In genomic region chr3:145790233-145790632, GRCm38 (mm10) we compare ENCODE assay signal across 19 mouse cellular contexts. TPM values are rescaled to one million over a fixed set of nuclear protein-coding genes. Genes with fewer than 3 reads are reported as not detected.
DNase-seq lines count a peak whose midpoint lies in the region; ATAC-seq and TF ChIP-seq lines count a peak whose summit lies in the region.
"Had no signal": no experiment of that assay in that cellular context is flagged by ENCODE, and none has a peak within 500 bp of the region (broad histone marks: within the 10 kb centered on the region; RNA-seq: fewer than 3 reads in every experiment).

No protein-coding gene starts in this region.

- intact Hi-C loops in gastrocnemius, adult 2 months (cut with DNase I): no loop called here

- no peaks in the 10 kb centered on the region for H3K9me3 ChIP-seq in hindbrain, embryonic 15.5 days
- H3K9me3 ChIP-seq in hindbrain, postnatal 0 days (ENCODE audit: low read length): no peaks in the 10 kb centered on the region
- H3K9me3 ChIP-seq in lung, embryonic 14.5 days (ENCODE audit: low read depth, low read length): no peaks in the 10 kb centered on the region
- H3K9me3 ChIP-seq: embryonic facial prominence, embryonic 10.5 days; neural tube, embryonic 12.5 days had no signal

- ATAC-seq in hindbrain, embryonic 15.5 days (ENCODE audit: low FRiP score, low read depth): 0 out of 2 replicates have a peak, but pooled peaks have one; percentile 27
- no peak for ATAC-seq in hindbrain, postnatal 0 days
- ATAC-seq in lung, embryonic 14.5 days (ENCODE audit: insufficient read depth): peak; percentile 32; the same call in 1 of the 2 replicates
- no peak for ATAC-seq in cerebellum, adult (ENCODE audit: insufficient number of reproducible peaks, low FRiP score, low TSS enrichment)

- no peak overlapping the region for H3K9ac ChIP-seq in hindbrain, embryonic 15.5 days
- no peak overlapping the region for H3K9ac ChIP-seq in hindbrain, postnatal 0 days (replicated peaks; ENCODE audit: low read length)
- H3K9ac ChIP-seq in lung, embryonic 14.5 days: no peak overlapping the region
- H3K9ac ChIP-seq: neural tube, embryonic 12.5 days had no signal

- peak overlapping the region; percentile 39; the same call in 1 of the 2 replicates for H3K4me3 ChIP-seq in gastrocnemius, adult 2 months
- H3K4me3 ChIP-seq in hindbrain, embryonic 15.5 days: no peak overlapping the region
- no peak overlapping the region for H3K4me3 ChIP-seq in hindbrain, postnatal 0 days (ENCODE audit: low read length)
- no peak overlapping the region for H3K4me3 ChIP-seq in lung, embryonic 14.5 days (ENCODE audit: low read depth, low read length)
- H3K4me3 ChIP-seq: embryonic facial prominence, embryonic 10.5 days; erythroblast, embryonic 14.5 days; megakaryocyte, embryonic 14.5 days; neural tube, embryonic 12.5 days had no signal

- TF ChIP-seq CTCF in gastrocnemius, adult 2 months (IDR thresholded peaks at IDR 0.05): no peak
- TF ChIP-seq CTCF in hindbrain, postnatal 0 days (IDR thresholded peaks at IDR 0.05; ENCODE audit: low read depth): no peak
- no peak for TF ChIP-seq CTCF in lung, embryonic 14.5 days (IDR thresholded peaks at IDR 0.05; ENCODE audit: low read depth)

- H3K27ac ChIP-seq in gastrocnemius, adult 2 months: peak overlapping the region; percentile 83
- H3K27ac ChIP-seq in hindbrain, embryonic 15.5 days (replicated peaks): no peak overlapping the region
- no peak overlapping the region for H3K27ac ChIP-seq in hindbrain, postnatal 0 days
- no peak overlapping the region for H3K27ac ChIP-seq in lung, embryonic 14.5 days (ENCODE audit: low read depth)
- H3K27ac ChIP-seq: embryonic facial prominence, embryonic 10.5 days; neural tube, embryonic 12.5 days had no signal

- DNase-seq in gastrocnemius, adult 2 months: peak; percentile 74
- no peak for DNase-seq in gastrocnemius, postnatal 10 days
- no peak for DNase-seq in hindbrain, postnatal 0 days (ENCODE audit: low spot score)
- no peak for DNase-seq in lung, embryonic 14.5 days
- no peak for DNase-seq in lung, postnatal 10 days
- no peak for DNase-seq in retina, embryonic 14.5 days (ENCODE audit: low spot score)
- DNase-seq: B cell, adult 2 months; cerebellum, postnatal 25 days; layer of hippocampus, postnatal 36 days; left cerebral cortex, postnatal 4 days; right cerebral cortex, postnatal 25 days; thymus, adult 18-20 months had no signal

- 89% methylated on average over 3 of the region's 3 CpGs for WGBS in hindbrain, embryonic 15.5 days
- WGBS in hindbrain, postnatal 0 days: 85% methylated on average over 3 of the region's 3 CpGs
- WGBS in lung, embryonic 14.5 days: 60% methylated on average over 3 of the region's 3 CpGs

- H3K4me1 ChIP-seq in hindbrain, embryonic 15.5 days (replicated peaks): 0 out of 2 replicates have a peak, but pooled peaks cover 3% of the 10 kb centered on the region
- H3K4me1 ChIP-seq in hindbrain, postnatal 0 days (ENCODE audit: insufficient read depth, low read length): 0 out of 2 replicates have a peak, but pooled peaks cover 4% of the 10 kb centered on the region
- H3K4me1 ChIP-seq in lung, embryonic 14.5 days (ENCODE audit: insufficient read depth): peaks cover 15% of the 10 kb centered on the region
- H3K4me1 ChIP-seq: megakaryocyte, embryonic 14.5 days; neural tube, embryonic 12.5 days had no signal

- no peaks in the 10 kb centered on the region for H3K36me3 ChIP-seq in hindbrain, embryonic 15.5 days
- H3K36me3 ChIP-seq in hindbrain, postnatal 0 days (ENCODE audit: insufficient read depth, low read length): no peaks in the 10 kb centered on the region
- no peaks in the 10 kb centered on the region for H3K36me3 ChIP-seq in lung, embryonic 14.5 days (ENCODE audit: insufficient read depth)
- H3K36me3 ChIP-seq: embryonic facial prominence, embryonic 10.5 days; neural tube, embryonic 12.5 days had no signal

- H3K27me3 ChIP-seq in hindbrain, embryonic 15.5 days: no peaks in the 10 kb centered on the region
- H3K27me3 ChIP-seq in hindbrain, postnatal 0 days (ENCODE audit: insufficient read depth, low read length): no peaks in the 10 kb centered on the region
- no peaks in the 10 kb centered on the region for H3K27me3 ChIP-seq in lung, embryonic 14.5 days (ENCODE audit: insufficient read depth, low read length)
- H3K27me3 ChIP-seq: neural tube, embryonic 12.5 days; Patski had no signal

- H3K4me2 ChIP-seq in hindbrain, embryonic 15.5 days: no peak overlapping the region
- H3K4me2 ChIP-seq in hindbrain, postnatal 0 days (ENCODE audit: low read depth, low read length): no peak overlapping the region
- no peak overlapping the region for H3K4me2 ChIP-seq in lung, embryonic 14.5 days
- H3K4me2 ChIP-seq: neural tube, embryonic 12.5 days had no signal

RNA-seq across cellular contexts. Expression of gene Ddah1, which starts 31.8 kb away (rescaled TPM):
- total RNA-seq in gastrocnemius, adult 2 months (2021): 1 to 10 TPM; 2.2 to 4.4 TPM
- total RNA-seq in gastrocnemius, postnatal 10 days (2021): 10 to 100 TPM; 13.6 to 15.0 TPM
- 114 and 122 TPM in 2 replicates for polyA plus RNA-seq in hindbrain, embryonic 15.5 days (2015; fragmentation: Nextera tagmentation; extraction: Ambion mirVana)
- total RNA-seq in hindbrain, postnatal 0 days (2014; rRNA removed): 125 and 126 TPM in 2 replicates
- polyA plus RNA-seq in hindbrain, postnatal 0 days (2015; fragmentation: Nextera tagmentation; extraction: Ambion mirVana): 164 and 170 TPM in 2 replicates
- 30.1 and 35.1 TPM in 2 replicates for polyA plus RNA-seq in lung, embryonic 14.5 days (2014; fragmentation: Nextera tagmentation; extraction: Ambion mirVana)

Comparison
In these comparisons a context has a peak if more than half of its experiments do, and no peak if none do; other contexts are left out.
1. ATAC-seq: peak in hindbrain, embryonic 15.5 days (single experiment) and lung, embryonic 14.5 days (single experiment); none in hindbrain, postnatal 0 days (single experiment) and cerebellum, adult (single experiment).